8 mouse cellular contexts compared by ENCODE assay signal in the genomic region with DNA sequence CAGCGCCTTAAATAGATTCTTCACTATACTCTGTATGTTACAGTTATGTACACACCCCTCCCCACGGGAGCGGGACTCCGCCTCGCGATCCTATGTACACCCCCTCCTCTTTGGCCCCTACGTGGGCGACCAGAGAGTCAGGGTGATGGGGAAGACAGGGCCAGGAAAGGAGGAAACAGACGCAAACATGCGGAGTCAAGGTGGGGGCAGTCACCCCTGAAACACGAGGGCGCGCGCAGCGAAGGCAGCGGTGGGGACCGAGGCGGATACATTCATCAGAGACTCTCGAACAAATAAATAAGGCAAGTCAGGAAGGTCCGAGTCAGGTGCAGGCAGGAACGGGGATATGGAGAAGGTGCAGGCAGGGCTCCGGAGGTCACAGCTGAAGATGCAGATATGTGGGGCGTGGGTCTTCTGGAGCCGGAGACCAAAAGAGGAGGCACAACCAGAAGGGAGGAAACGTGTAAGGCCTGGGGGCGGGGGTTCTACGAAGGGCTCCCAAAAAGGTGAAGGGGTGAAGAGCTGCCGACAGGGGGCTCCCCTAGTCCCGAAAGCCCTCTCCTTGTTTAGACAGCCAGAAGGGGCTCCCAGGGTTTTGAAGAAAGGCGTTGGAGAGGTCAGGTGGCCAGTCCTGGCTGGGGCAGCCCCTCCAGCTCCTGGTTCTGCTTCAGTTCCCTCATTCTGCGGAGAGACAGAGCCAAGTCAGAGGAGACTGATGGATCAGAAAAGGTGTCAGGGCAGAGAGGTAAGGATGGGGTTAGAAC. TPM values are rescaled to one million over a fixed set of nuclear protein-coding genes. Genes with fewer than 3 reads are reported as not detected.
A peak's percentile ranks its signal among the peaks of the same experiment; 100 is the strongest.
DNase-seq lines count a peak whose midpoint lies in the region; ATAC-seq lines count a peak whose summit lies in the region.

No protein-coding gene starts in this region.

- peak; percentile 46 for ATAC-seq in hindbrain, embryonic 13.5 days (ENCODE audit: low FRiP score)

- 0% methylated on average over 31 of the region's 31 CpGs for WGBS in hindbrain, embryonic 13.5 days
- 3% methylated on average over 31 of the region's 31 CpGs for WGBS in macrophage (ENCODE audit: missing documents)

- H3K27ac ChIP-seq in hindbrain, embryonic 13.5 days: peak overlapping the region; percentile 98
- H3K27ac ChIP-seq in macrophage: peak overlapping the region; percentile 94

- H3K4me1 ChIP-seq in hindbrain, embryonic 13.5 days (replicated peaks): peaks cover 39% of the 10 kb centered on the region

- DNase-seq in R1 (ENCODE audit: low read depth, low spot score): peak; percentile 97
- peak; percentile 89 to 90 for DNase-seq in cerebellum, postnatal 10 days
- DNase-seq in frontal cortex, postnatal 25 days (ENCODE audit: low spot score in 2 of 2): peak; percentile 53 to 64
- DNase-seq in left cerebral cortex, adult 8-10 months (ENCODE audit: low spot score in 2 of 2): peak; percentile 55 to 70
- DNase-seq in retina, postnatal 1 day: peak; percentile 83
- no peak for DNase-seq in c-Kit-positive CD71-positive TER-119-positive erythroid progenitor cells, embryonic 14.5 days (ENCODE audit: low spot score)

- peaks cover 45% of the 10 kb centered on the region for H3K36me3 ChIP-seq in hindbrain, embryonic 13.5 days
- peaks cover 14% of the 10 kb centered on the region; the same call in 1 of the 2 replicates for H3K36me3 ChIP-seq in macrophage (ENCODE audit: inconsistent target)

- no peaks in the 10 kb centered on the region for H3K9me3 ChIP-seq in hindbrain, embryonic 13.5 days

- peak overlapping the region; percentile 91 for H3K4me2 ChIP-seq in hindbrain, embryonic 13.5 days

- peak overlapping the region; percentile 86 for H3K9ac ChIP-seq in hindbrain, embryonic 13.5 days

- no peaks in the 10 kb centered on the region for H3K27me3 ChIP-seq in hindbrain, embryonic 13.5 days

- H3K79me2 ChIP-seq in macrophage (ENCODE audit: inconsistent target): peaks cover 21% of the 10 kb centered on the region

- peak overlapping the region; percentile 66 for H3K4me3 ChIP-seq in hindbrain, embryonic 13.5 days
- H3K4me3 ChIP-seq in macrophage (ENCODE audit: inconsistent target): peak overlapping the region; percentile 62

RNA-seq across cellular contexts. Expression of a gene that starts 0.5 kb away (rescaled TPM):
- polyA plus RNA-seq in hindbrain, embryonic 13.5 days (2015; fragmentation: Nextera tagmentation; extraction: Ambion mirVana): 162 and 169 TPM in 2 replicates
- total RNA-seq in left cerebral cortex, adult 8-10 months (2022): 10 to 100 TPM; 52.5 to 69.9 (median 59.3) TPM
- total RNA-seq in macrophage (2018; cell fraction: chromatin; rRNA removed): 10 to 100 TPM; 17.1 to 67.8 (median 46.7) TPM
- 10 to 100 TPM; 38.5 to 72.4 (median 53.2) TPM for total RNA-seq in macrophage (2018; cell fraction: cytosol; rRNA removed)
- 10 to 100 TPM; 21.5 to 47.9 (median 32.1) TPM for total RNA-seq in macrophage (2018; cell fraction: nucleus; rRNA removed)
- 72.0 to 176 TPM (median 83.0 TPM) in 3 replicates for polyA plus RNA-seq in macrophage (2018)

RNA-seq across cellular contexts. Expression of a gene that starts 12.8 kb away (rescaled TPM):
- 7.1 and 9.2 TPM in 2 replicates for polyA plus RNA-seq in hindbrain, embryonic 13.5 days (2015; fragmentation: Nextera tagmentation; extraction: Ambion mirVana)
- 10 to 100 TPM; 10.5 to 14.1 (median 12.5) TPM for total RNA-seq in left cerebral cortex, adult 8-10 months (2022)
- total RNA-seq in macrophage (2018; cell fraction: chromatin; rRNA removed): 10 to 100 TPM in 19 of 26 experiments, 1 to 10 TPM in 7; 3.6 to 24.3 (median 14.3) TPM
- 1 to 10 TPM; 2.5 to 4.6 (median 3.9) TPM for total RNA-seq in macrophage (2018; cell fraction: cytosol; rRNA removed)
- 10 to 100 TPM in 6 of 26 experiments, 1 to 10 TPM in 20; 3.0 to 16.2 (median 7.7) TPM for total RNA-seq in macrophage (2018; cell fraction: nucleus; rRNA removed)
- 3.0 to 5.4 TPM (median 4.8 TPM) in 3 replicates for polyA plus RNA-seq in macrophage (2018)

RNA-seq across cellular contexts. Expression of a gene that starts 15.3 kb away (rescaled TPM):
- polyA plus RNA-seq in hindbrain, embryonic 13.5 days (2015; fragmentation: Nextera tagmentation; extraction: Ambion mirVana): 851 and 865 TPM in 2 replicates
- 100 to 1,000 TPM; 203 to 237 (median 220) TPM for total RNA-seq in left cerebral cortex, adult 8-10 months (2022)
- 100 to 1,000 TPM; 113 to 507 (median 279) TPM for total RNA-seq in macrophage (2018; cell fraction: chromatin; rRNA removed)
- 1,000 to 10,000 TPM; 1,533 to 2,376 (median 1,898) TPM for total RNA-seq in macrophage (2018; cell fraction: cytosol; rRNA removed)
- total RNA-seq in macrophage (2018; cell fraction: nucleus; rRNA removed): 1,000 to 10,000 TPM in 1 of 26 experiments, 100 to 1,000 TPM in 25; 314 to 1,343 (median 755) TPM
- polyA plus RNA-seq in macrophage (2018): 1,563 to 2,873 TPM (median 2,872 TPM) in 3 replicates

RNA-seq across cellular contexts. Expression of a gene that starts 18.1 kb away (rescaled TPM):
- polyA plus RNA-seq in hindbrain, embryonic 13.5 days (2015; fragmentation: Nextera tagmentation; extraction: Ambion mirVana): 15.2 and 15.3 TPM in 2 replicates
- 100 to 1,000 TPM; 185 to 201 (median 191) TPM for total RNA-seq in left cerebral cortex, adult 8-10 months (2022)
- 100 to 1,000 TPM; 124 to 580 (median 347) TPM for total RNA-seq in macrophage (2018; cell fraction: chromatin; rRNA removed)
- 10 to 100 TPM; 40.2 to 91.1 (median 66.6) TPM for total RNA-seq in macrophage (2018; cell fraction: cytosol; rRNA removed)
- 100 to 1,000 TPM; 107 to 336 (median 211) TPM for total RNA-seq in macrophage (2018; cell fraction: nucleus; rRNA removed)
- polyA plus RNA-seq in macrophage (2018): 35.3 to 53.1 TPM (median 41.4 TPM) in 3 replicates

RNA-seq across cellular contexts. Expression of a gene that starts 22.5 kb away (rescaled TPM):
- polyA plus RNA-seq in hindbrain, embryonic 13.5 days (2015; fragmentation: Nextera tagmentation; extraction: Ambion mirVana): 159 and 173 TPM in 2 replicates
- total RNA-seq in left cerebral cortex, adult 8-10 months (2022): 100 to 1,000 TPM; 124 to 140 (median 132) TPM
- total RNA-seq in macrophage (2018; cell fraction: chromatin; rRNA removed): 10 to 100 TPM; 17.7 to 93.2 (median 47.9) TPM
- total RNA-seq in macrophage (2018; cell fraction: cytosol; rRNA removed): 100 to 1,000 TPM in 20 of 26 experiments, 10 to 100 TPM in 6; 79.4 to 138 (median 112) TPM
- total RNA-seq in macrophage (2018; cell fraction: nucleus; rRNA removed): 100 to 1,000 TPM in 1 of 26 experiments, 10 to 100 TPM in 25; 31.5 to 107 (median 56.9) TPM
- polyA plus RNA-seq in macrophage (2018): 53.0 to 112 TPM (median 103 TPM) in 3 replicates
